Mouse (Mus musculus): ENCODE results near the gene Pgm5.

GRCm38 (mm10) chr19:24900581-24901220, 39.0 kb upstream of the Pgm5 start, which contains the start of gene Foxd4:
- TF ChIP-seq BHLHE40 (IDR thresholded peaks at IDR 0.05; ENCODE audit: borderline replicate concordance, low read depth, low read length) (no peak), CHD2 (IDR thresholded peaks at IDR 0.05; ENCODE audit: low read length) (no peak), MXI1 (IDR thresholded peaks at IDR 0.05; ENCODE audit: low read depth, low read length) (no peak), MAZ (IDR thresholded peaks at IDR 0.05; ENCODE audit: low read depth, low read length) (no peak), USF1 (IDR thresholded peaks at IDR 0.05; ENCODE audit: low read depth, low read length) (no peak), POLR2A (IDR thresholded peaks at IDR 0.05; ENCODE audit: control insufficient read depth in 1 of 2, insufficient read depth in 1 of 2, low read depth in 1 of 2, low read length in 2 of 2, poor library complexity in 1 of 2) (no peak), GATA1 (IDR thresholded peaks at IDR 0.05; ENCODE audit: low read depth, low read length) (no peak), EP300 (IDR thresholded peaks at IDR 0.05; ENCODE audit: low read depth in 1 of 2, low read length in 2 of 2) (no peak), RCOR1 (IDR thresholded peaks at IDR 0.05; ENCODE audit: low read depth, low read length) (no peak), ZNF384 (IDR thresholded peaks at IDR 0.05; ENCODE audit: low read depth, low read length) (no peak)

All from MEL (cell line).